Mouse (Mus musculus): ENCODE measurements around the gene Park7.
A peak's percentile ranks its signal among the peaks of the same experiment; 100 is the strongest.

The Park7 gene

DNA sequence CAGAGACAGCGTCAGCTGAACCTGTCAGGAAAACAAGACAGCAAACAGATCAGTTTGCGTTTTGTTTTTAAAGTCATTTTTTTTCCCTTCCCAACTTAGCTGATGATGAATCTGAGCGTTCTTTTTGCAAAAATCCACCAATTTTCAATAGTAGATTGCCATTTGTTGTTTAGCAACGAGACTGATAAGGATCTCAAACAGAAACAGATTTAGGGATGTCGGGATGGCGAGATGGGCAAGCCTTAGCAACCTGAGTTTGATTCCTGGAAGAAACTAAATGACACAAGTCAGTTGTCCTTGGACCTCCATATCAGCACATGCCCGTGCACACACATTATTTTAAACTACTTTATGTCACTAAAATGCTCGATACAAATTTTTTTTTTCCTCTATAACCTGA, 41.6 kb downstream of the Park7 start:
- no peak for DNase-seq (ENCODE audit: low spot score)

DNA sequence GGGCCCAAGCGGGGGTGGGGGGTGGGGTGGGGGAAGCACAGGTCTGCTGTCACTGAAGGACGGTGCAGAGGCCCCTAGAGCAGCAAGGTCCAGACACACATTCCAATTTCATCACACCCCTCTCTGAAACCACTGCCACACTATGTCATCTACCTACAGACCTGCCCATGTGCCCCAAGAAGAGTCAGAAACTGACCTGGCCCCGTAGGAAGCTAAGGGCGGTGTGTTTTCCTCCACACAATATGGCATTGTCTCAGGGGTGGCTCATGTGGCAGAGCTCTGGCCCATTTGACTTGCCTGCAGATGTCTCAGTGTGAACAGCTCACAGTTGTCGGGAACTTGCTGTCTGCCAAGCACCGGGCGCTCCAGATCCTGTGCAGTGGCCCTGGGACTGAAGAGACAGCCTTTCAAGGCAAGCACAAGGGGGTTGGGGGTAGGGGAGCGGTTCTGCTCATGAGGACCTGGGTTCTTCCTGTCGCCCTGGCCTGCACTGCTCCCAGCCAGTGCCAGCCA, 42.0 kb downstream of the Park7 start:
- DNase-seq (ENCODE audit: low spot score): no peak

DNA sequence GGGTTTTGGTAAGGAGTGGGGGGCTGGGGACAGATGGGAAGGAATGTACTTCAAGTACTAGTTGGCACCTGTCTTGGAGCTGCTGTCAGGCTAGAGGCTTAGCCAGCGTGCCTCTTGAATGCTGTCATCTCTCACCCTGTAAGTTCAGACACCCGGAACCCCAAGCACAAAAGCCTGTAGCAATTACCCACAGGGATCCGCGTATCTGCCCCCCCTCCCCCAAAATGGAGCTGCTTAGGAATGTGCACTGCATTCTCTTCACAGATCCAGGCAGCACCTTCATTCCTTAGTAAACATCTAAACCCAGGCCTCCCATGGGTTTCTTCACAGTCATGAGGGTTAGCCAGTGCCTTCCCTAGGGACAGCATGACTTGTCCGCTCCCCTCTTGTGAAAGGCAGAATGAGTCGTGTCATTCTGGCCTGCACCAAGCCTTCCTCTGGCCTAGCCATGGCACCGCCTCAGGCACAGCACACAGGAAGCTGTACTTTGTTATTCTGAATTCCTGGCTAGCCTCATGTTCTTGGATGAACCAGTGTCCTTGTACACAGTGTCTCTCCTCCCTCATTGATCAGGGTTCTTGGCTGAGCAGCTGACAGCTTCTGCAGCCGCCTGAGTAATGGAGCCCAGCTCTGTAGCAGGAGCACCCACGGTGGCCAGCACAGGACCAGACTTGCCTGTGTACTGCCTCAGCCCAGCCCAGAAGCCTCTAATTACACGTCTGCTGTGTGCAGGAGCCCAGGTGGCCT, 42.7 kb downstream of the Park7 start:
- DNase-seq (ENCODE audit: low spot score): peak; percentile 64

DNA sequence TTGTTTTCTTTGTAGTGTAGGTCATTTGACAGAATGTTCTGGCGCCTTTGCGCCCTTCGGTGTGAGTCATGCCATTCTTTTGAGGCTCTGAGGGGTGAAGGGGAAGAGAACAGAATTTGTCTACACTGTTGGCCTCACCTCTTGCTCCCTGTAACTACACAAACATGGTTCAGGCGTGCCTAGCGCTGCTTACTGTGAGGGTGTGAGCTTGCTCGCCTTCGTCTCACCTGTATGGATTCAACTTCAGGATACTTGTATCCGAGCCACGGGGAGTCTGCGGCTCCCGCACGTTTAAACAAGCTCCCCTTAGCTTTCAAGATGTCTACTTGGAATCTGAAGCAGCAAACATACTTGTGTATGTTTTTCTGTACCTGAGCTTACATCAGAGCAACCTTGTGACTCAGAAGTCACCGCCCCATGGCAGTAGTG, 43.3 kb downstream of the Park7 start:
- DNase-seq (ENCODE audit: low spot score): no peak

DNA sequence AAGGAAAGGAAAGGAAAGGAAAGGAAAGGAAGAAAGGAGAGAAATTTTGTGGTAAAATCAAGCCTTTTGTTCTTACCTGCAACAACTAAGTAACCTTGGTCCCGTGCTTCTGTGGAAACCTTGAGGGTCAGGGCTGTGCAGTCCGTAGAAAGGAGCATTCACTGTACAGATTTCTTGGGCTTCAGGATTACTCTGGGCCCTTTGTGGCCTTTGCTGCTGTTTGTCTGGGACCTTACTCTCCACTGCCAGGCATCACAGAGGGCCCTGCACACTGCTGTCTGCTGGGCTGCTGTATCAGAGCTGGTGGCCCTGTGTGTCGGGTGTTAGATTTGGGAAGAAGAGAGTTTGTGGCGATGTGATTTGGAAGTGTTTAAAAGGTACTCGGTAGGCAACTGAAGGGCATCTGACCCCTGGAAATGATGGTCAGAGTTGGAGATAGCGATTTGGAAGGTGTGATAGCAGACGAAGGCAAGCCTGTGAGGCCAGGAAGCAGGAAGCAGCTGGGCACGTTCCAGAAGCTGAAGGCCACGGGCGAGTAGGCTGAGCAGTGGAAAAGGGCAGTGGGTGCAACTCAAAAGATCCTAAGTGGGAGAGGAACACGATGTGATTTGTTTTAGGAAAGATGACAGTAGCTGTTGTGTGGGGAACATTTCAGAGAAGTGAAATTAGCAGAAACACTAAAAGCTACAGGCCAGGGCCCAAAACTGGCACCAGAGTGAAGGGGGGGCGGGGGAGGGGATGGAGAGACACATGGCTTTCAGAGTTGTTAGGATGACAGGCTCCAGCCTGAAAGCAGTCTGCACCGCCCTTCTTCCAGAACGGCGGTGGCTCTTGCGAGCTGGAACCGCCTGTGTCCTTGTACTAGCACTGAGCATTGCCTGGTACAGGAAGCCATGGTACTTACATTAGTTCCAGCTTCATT, 44.7 kb downstream of the Park7 start:
- DNase-seq (ENCODE audit: low spot score): no peak

DNA sequence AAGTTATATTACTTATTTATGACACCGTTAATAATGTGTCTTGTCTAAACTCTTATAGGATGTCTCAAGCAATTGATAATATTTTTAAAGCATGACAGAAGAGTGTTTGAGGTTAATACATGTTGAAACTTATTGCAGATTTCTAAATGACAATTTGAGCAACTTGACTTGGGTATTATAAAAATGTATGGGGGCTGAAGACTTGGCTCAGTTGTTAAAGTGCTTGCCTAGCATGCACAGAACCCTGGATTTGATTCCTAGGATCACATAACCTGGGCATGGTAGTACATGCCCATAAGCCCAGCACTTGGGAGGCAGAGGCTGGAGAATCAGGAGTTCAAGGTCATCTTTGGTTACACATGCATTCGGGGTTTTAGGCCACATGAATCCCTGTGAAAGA, 45.4 kb downstream of the Park7 start:
- no peak for DNase-seq (ENCODE audit: low spot score)

DNA sequence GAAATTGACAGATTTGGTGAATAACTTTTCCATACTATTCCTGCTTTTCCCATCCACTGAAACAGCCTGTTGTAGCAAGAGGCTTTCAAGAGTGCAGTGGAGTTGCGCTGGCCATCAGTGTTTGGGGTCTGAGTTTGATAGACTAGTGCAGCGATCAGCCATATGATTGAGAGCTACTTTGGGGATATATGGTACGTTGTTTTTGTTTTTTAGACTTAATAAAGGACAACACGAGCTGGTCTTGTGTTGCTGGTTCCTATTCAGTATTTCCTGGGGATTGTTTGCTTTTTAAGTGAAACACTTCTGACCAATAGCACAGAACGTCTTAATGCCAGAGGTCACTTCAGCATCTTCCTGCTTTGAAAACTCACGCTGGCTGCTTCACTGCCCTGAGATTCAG, 46.1 kb downstream of the Park7 start:
- no peak for DNase-seq (ENCODE audit: low spot score)

DNA sequence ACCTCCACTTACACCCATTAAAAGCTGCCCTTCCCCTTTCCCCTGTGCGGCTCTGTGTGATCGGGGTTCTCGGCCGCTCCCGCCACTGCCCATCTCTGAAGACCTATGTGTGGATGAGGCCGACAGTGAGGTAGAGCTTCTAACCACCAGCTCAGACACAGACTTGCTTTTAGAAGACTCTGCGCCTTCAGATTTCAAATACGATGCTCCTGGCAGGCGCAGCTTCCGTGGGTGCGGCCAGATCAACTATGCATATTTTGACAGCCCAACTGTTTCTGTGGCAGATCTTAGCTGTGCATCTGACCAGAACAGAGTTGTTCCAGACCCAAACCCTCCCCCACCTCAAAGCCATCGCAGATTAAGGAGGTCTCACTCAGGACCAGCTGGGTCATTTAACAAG, 47.7 kb downstream of the Park7 start:
- no peak for DNase-seq (ENCODE audit: low spot score)

DNA sequence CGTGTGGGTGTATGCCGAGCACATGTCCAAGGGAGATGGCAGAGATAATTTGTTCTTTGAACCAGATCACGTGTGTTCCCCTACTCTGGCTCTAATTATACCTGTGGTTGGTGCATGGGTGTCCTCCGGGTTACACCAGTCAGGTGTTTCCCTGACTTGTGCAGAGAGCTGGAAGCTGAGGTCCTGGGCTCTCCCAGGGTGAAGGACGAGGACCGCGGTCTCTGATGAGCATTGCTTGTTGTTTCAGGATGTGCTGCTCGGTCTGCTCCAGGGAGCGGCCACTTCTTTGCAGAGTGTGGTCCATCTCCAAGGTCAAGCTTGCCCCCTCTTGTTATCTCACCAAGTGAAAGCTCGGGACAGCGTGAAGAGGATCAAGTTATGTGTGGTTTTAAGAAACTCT, 48.2 kb downstream of the Park7 start:
- DNase-seq (ENCODE audit: low spot score): no peak

DNA sequence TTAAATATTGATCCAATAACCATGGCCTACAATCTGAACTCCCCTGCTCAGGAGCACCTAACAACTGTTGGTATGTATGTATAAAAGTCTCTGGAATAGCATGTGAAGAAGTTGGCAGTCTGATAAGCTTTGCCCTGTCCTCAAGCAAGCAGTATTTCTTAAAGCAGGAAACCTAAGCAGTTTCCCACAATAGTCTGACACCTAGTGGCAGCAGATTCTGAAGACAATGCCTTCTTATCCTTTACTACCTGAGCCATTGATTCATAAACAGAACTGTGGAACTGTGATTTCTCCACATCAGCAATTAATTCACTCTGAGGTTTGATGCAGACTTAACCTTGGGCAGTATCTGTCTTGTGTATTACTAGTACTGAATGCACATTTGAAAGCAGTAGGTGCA, 48.9 kb downstream of the Park7 start:
- no peak for DNase-seq (ENCODE audit: low spot score)

DNA sequence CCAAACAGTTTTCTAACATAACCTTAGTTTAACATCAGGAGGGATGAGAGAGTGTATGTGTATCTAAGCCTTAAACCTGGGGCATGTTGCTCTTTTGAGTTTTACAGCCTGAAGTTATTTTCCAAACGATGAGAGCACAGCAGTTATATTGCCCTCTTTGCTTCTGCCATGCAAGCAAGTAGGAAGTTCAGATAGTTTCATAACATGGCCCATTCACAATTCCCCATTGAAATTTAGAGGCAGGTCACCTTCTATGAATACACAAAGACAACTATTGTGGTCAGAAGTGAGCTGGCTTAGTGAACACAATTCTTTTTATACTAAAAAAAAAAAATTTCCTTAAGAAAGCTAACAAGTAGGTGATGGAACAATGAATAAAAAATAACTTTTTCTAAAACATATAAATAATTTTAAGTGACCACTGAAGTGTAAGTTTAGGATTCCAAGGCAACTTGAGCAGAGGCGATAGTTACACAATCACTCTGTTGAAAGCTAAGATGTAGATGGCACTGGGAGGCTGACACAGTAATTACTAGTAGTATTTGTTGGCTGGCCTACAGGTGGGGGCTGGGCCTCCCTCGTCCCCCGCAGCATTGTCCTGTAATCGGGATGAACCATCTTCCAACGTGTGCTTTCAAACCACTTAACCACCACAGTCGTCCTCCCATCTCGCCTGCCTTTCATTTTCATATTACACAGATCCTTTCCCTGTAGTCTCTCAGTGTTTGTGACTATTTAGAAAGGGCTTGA, 51.4 kb downstream of the Park7 start:
- DNase-seq (ENCODE audit: low spot score): no peak

DNA sequence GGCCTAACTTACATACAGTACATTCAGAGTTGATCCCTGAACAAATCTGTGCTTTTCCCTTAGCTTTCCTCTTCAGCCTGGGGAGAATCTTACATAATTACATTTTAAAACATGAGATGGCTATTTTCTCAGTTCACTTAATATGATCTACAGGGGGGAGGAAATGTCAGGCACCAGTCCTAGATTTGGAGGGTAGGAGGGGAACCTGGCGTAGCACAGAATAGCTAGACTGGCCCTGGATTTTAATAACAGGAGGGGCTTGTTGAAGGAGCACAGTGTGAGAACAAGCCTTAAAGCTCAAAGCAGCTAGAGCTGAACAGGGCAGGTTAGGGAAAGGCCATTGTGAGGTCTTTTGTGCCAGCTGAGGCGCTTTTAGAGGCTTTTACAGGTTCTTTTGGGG, 53.1 kb downstream of the Park7 start:
- no peak for DNase-seq (ENCODE audit: low spot score)

DNA sequence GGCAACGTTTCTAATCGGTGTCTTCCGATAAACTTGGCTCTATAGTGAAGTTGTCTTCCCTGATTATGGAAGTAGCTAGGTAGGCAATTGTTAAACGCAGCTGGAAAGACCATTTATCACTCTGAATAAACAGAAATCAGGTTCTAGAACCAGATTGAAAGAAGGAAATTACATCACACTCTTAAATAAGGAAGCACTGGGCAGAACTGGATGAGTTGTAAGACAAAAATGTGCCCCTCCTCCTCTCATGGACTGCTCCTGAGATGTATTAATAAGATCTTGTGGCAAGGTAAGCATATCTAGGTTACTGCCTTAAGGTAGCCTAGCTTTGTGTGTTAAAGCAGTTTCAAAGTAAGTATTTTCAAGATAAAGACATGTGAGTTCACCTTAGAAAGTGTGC, 53.7 kb downstream of the Park7 start:
- DNase-seq (ENCODE audit: low spot score): no peak

DNA sequence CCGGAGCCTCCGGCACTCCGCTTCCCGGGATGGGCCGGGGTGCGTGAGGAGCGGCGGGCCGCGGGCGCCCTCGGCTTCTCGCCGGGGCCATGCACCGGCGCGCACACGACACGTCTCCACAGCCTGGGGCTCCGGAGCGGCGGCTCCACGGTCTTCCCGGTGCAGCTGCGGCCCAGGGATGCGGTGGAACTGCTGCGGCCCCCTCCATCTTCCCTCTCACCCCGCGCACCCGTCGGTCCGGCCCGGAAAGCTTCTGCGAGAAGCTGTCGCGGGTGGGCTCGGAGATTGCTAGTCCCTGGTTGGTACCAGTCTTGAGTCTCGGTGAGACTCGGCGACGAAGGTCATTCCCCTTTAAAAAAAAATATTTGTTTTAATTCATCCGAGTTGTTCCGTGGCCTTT, 58.9 kb downstream of the Park7 start:
- no peak for DNase-seq (ENCODE audit: low spot score)

DNA sequence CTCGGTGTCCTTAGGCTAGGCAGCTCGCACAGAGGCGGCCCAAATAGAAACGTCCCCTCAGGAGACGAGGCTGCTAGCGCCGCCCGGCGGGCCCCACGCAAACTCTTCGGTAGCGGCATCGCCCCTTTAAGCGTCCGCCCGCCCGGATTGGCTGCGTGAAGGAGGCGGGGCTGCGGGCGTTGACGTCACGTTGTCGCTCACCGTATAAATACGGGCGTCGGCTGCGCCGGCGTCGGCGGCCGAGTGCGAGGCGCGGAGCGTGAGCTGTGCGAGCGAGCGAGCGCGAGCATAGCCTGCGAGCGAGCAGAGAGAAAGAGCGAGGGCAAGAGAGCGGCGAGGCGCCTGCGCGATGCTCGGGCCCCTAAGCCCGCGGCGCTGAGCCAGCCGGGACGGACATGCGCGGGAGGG, 59.4 kb downstream of the Park7 start:
- peak; percentile 97 for DNase-seq (ENCODE audit: low spot score)

DNA sequence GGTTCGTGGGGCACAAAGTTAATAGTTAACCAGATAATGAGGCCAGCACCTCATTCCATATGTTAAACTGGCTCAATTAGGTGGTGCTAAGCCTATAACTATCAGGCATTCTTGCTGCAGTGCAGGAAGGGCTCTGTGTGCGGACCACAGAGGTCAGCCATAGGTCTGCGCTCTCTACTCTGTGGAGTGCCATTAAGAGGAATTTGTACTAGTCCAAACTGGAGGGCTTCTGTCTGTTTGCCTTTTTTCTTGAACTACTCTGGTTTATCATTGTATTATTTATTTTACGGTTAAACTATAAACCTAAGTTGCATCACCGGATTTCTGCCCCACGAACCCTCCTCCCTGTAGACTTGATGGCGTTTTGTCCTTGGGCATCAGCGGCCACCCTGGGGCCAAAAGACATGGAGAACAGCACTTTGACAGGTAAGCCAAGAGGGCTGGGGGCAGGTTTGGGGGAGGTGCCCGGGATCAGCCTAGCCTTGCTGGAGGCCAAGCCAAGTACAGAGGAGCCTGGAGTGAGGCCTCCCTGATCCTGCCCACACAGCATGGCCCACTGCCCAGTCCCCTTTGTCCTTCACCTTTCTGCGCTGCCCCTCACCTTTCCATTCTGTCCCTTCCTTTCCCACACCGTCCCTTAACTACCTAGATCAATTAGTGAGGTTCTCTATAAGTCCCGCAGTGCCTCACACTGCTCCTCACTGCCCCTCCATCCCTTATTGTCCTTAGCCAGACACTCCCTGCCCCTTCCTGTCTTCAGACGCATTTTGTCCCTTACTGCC, 60.4 kb downstream of the Park7 start, which contains the start of gene Errfi1:
Gene Errfi1, plus strand, starts transcription at position 240 of the 782 bp plus-strand sequence.
- no peak for DNase-seq (ENCODE audit: low spot score)

DNA sequence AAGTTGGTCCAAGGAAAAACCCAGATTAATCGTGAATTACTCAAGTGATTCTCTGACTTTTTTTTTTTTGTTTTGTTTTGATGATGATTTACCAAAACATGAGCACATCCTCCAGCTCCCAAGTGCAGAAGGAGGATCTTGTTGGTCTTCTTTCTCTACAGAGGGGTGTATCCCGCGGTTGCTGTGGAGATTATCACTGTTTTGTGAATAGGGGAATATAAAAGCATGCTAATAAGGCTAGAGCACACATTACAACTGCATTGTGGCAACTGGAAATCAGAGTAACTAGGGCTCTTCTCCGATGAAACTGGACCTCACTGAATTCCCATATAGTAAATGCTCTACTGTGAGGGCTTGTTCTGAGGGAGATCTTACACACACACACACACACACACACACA, 61.8 kb downstream of the Park7 start:
- no peak for DNase-seq (ENCODE audit: low spot score)

DNA sequence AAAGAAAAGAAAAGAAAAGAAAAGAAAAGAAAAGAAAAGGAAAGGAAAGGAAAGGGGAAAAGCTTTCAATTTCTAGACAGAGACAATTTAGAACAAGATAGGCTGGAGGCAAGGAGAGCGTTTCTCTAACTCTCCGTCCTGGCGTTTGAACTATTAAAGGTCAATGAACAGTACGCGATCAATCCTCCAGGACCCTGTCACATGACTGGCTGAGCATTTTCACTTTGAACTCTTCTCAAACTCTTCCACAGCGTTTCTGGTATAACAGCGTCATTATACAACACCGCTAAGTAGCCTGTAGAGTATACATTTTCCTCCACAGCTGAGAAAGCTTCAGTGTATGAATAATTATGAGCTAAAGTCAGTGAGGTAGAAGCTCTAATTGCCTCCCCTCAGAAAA, 62.2 kb downstream of the Park7 start:
- DNase-seq (ENCODE audit: low spot score): no peak

DNA sequence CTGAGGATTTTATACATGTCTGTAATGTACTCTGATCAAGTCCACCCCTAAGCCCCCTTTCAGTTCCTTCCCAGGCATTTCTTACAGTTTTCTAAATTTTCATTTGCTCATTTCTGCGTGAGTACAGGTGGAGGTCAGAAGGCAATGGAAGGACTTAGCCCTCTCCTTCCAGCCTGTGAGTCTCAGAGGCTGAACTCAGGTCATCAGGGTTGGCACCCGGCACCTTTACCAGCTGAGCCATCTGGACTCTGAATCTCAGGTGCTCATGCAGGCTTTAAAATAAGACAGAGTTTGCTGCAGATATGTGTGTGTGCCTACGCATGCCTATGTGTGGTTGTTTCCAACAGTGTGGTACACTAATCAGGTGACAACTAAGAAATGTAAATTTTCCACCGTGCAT, 63.3 kb downstream of the Park7 start:
- no peak for DNase-seq (ENCODE audit: low spot score)

DNA sequence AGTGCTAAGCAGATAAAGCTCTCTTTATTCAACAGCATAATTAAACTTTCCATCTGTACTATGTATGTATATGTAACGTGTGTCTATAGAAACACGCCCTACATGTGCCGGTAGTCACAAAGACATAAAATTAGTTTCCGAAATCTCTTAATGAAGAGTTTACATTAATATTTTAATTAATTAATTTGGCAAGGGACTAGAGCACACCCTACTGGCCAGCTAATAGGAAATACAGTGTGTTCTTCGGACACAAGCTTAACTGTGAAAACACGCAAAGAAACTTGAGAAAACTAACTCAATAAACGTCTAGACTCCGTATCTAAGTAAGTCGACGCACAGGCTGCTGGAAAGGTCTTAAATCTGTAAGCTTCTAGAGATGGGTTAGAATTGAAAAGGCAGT, 64.3 kb downstream of the Park7 start:
- no peak for DNase-seq (ENCODE audit: low spot score)
